Mouse (Mus musculus): ENCODE data around the gene Aldoart2. TPM values are rescaled to one million over a fixed set of nuclear protein-coding genes. Genes with fewer than 3 reads are reported as not detected.

Aldoart2 gene
- total and polyA plus RNA-seq, 2 experiments from 2014 or later: 0.10 to 0.16 TPM

GRCm38 (mm10) chr12:55599639-55600502 lies 34.8 kb downstream of the Aldoart2 start:
- no peak for TF ChIP-seq CTCF (IDR thresholded peaks at IDR 0.05; ENCODE audit: low read depth)
- H3K9me3 ChIP-seq (ENCODE audit: low read length): no peaks in the 10 kb centered on the region
- ATAC-seq: peak; percentile 70
- peak overlapping the region; percentile 78 for H3K4me2 ChIP-seq (ENCODE audit: low read depth, low read length)
- H3K27ac ChIP-seq: no peak overlapping the region
- H3K27me3 ChIP-seq (ENCODE audit: insufficient read depth, low read length): peaks cover 4% of the 10 kb centered on the region
- no peaks in the 10 kb centered on the region for H3K36me3 ChIP-seq (ENCODE audit: insufficient read depth, low read length)
- WGBS: under 1% methylated on average over 100 of the region's 109 CpGs
- H3K9ac ChIP-seq (replicated peaks; ENCODE audit: low read length): peak overlapping the region; percentile 49
- H3K4me1 ChIP-seq (ENCODE audit: insufficient read depth, low read length): peaks cover 5% of the 10 kb centered on the region; the same call in 1 of the 2 replicates
- DNase-seq (ENCODE audit: low spot score): peak; percentile 58
- H3K4me3 ChIP-seq (ENCODE audit: low read length): peak overlapping the region; percentile 51

DNA sequence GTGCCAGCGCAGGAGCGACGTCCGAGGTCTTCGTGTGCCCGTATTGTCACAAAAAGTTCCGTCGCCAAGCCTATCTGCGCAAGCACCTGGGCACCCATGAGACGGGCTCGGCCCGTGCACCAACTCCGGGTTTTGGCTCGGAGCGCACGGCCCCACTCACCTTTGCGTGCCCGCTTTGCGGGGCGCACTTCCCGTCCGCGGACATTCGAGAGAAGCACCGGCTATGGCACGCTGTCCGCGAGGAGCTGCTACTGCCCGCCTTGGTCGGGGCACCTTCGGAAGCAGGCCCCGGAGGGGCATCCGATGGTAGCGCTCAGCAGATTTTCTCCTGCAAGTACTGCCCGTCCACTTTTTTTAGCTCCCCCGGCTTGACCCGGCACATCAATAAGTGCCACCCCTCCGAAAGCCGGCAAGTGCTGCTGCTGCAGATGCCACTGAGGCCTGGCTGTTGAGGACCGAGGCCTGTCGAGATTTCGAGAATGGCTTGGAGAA lies 35.5 kb downstream of the Aldoart2 start:
- ATAC-seq: 0 out of 2 replicates have a peak, but pooled peaks have one; percentile 4
- 13% methylated on average over 42 of the region's 42 CpGs for WGBS
- Histone ChIP-seq H3K4me2 (ENCODE audit: low read depth, low read length) (peak overlapping the region; percentile 78), H3K9ac (replicated peaks; ENCODE audit: low read length) (no peak overlapping the region), H3K27ac (no peak overlapping the region), H3K36me3 (ENCODE audit: insufficient read depth, low read length) (no peaks in the 10 kb centered on the region), H3K4me3 (ENCODE audit: low read length) (peak overlapping the region; percentile 51), H3K4me1 (ENCODE audit: insufficient read depth, low read length) (peaks cover 5% of the 10 kb centered on the region; the same call in 1 of the 2 replicates), H3K27me3 (ENCODE audit: insufficient read depth, low read length) (peaks cover 4% of the 10 kb centered on the region), H3K9me3 (ENCODE audit: low read length) (no peaks in the 10 kb centered on the region)
- peak; percentile 3 for DNase-seq (ENCODE audit: low spot score)
- no peak for TF ChIP-seq CTCF (IDR thresholded peaks at IDR 0.05; ENCODE audit: low read depth)

DNA sequence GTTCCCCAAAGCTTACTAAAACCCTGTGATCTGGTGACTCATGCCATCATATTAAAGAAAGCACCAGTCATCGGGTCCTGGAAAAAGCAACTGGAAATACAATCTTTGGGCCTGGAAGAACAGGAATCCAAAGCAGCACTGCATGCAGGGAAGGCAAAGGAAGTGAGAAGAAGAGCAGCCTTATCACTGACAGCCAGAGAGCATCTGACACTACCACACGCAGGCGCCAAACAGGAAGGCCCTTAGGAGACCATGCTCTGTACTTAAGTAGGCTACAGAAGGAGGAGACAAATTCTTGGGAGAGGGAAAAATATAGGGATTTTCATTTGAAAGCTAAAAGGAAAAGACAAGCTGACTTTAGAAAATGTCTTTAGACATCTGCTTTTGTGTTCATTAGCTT lies 39.4 kb downstream of the Aldoart2 start:
- no peak for ATAC-seq
- Histone ChIP-seq H3K4me3 (ENCODE audit: low read length) (no peak overlapping the region), H3K27me3 (ENCODE audit: insufficient read depth, low read length) (no peaks in the 10 kb centered on the region; the same call in 1 of the 2 replicates), H3K4me1 (ENCODE audit: insufficient read depth, low read length) (peaks cover 5% of the 10 kb centered on the region; the same call in 1 of the 2 replicates), H3K9ac (replicated peaks; ENCODE audit: low read length) (no peak overlapping the region), H3K4me2 (ENCODE audit: low read depth, low read length) (no peak overlapping the region), H3K27ac (no peak overlapping the region), H3K9me3 (ENCODE audit: low read length) (no peaks in the 10 kb centered on the region), H3K36me3 (ENCODE audit: insufficient read depth, low read length) (no peaks in the 10 kb centered on the region)
- no peak for TF ChIP-seq CTCF (IDR thresholded peaks at IDR 0.05; ENCODE audit: low read depth)
- WGBS: 85% methylated on average over 3 of the region's 3 CpGs
- no peak for DNase-seq (ENCODE audit: low spot score)

DNA sequence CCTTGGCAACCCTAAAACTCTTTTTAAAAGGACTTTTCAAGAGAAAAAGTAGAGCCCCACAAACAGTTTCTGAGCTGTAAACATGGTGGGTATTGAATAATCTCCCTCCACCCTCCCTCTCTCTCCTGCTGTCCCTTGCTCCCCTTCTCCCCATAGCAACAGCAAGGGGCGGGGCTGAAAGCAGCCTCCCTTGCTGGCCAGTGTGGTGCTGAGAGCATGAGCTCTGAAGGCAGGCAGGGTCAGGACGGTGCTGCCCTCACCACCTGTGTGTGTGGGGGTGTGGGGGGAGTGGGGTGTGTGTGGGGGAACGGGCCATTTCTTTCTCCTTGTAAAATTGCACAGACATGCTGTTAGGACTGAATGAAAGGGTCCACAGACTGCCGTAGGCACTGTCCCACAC lies 42.9 kb downstream of the Aldoart2 start:
- no peak for ATAC-seq
- no peak for TF ChIP-seq CTCF (IDR thresholded peaks at IDR 0.05; ENCODE audit: low read depth)
- H3K4me2 ChIP-seq (ENCODE audit: low read depth, low read length): no peak overlapping the region
- no peak overlapping the region for H3K27ac ChIP-seq
- no peak overlapping the region for H3K9ac ChIP-seq (replicated peaks; ENCODE audit: low read length)
- no peak overlapping the region for H3K4me3 ChIP-seq (ENCODE audit: low read length)
- H3K4me1 ChIP-seq (ENCODE audit: insufficient read depth, low read length): no peaks in the 10 kb centered on the region
- DNase-seq (ENCODE audit: low spot score): peak; percentile 8
- H3K36me3 ChIP-seq (ENCODE audit: insufficient read depth, low read length): no peaks in the 10 kb centered on the region
- WGBS: 24% methylated on average over 4 of the region's 4 CpGs
- H3K9me3 ChIP-seq (ENCODE audit: low read length): no peaks in the 10 kb centered on the region
- no peaks in the 10 kb centered on the region for H3K27me3 ChIP-seq (ENCODE audit: insufficient read depth, low read length)

DNA sequence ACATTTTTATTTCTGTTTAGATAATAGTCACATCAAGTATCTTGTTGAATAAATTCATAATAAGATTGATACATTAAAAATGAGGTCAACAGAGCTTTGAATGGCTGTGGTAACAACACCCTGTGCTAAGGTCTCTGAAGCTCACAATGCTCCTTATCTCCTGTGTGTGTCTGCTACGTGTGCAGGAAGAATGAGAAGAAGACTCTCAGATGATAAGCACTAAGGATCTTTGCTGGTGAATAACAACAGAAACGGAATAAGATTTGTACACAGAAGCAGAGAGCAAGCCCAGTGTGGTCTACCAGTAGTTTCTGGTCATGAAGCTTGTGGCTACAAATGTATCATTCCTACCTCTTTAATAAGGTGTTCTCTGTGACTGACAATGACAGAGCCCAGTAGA lies 45.8 kb downstream of the Aldoart2 start:
- Histone ChIP-seq H3K4me1 (ENCODE audit: insufficient read depth, low read length) (no peaks in the 10 kb centered on the region), H3K4me2 (ENCODE audit: low read depth, low read length) (no peak overlapping the region), H3K4me3 (ENCODE audit: low read length) (no peak overlapping the region), H3K27ac (no peak overlapping the region), H3K9ac (replicated peaks; ENCODE audit: low read length) (no peak overlapping the region), H3K9me3 (ENCODE audit: low read length) (no peaks in the 10 kb centered on the region), H3K27me3 (ENCODE audit: insufficient read depth, low read length) (no peaks in the 10 kb centered on the region), H3K36me3 (ENCODE audit: insufficient read depth, low read length) (no peaks in the 10 kb centered on the region)
- no peak for TF ChIP-seq CTCF (IDR thresholded peaks at IDR 0.05; ENCODE audit: low read depth)
- DNase-seq (ENCODE audit: low spot score) (no peak), ATAC-seq (no peak)
- 79% methylated on average over 2 of the region's 2 CpGs for WGBS

Other genes starting within 250 kb of the Aldoart2 start
- 82.8 and 91.7 TPM in 2 replicates for gene Psma6, start 181.0 kb upstream of the Aldoart2 start, total RNA-seq (2014; rRNA removed)
- gene Psma6, start 181.0 kb upstream of the Aldoart2 start, polyA plus RNA-seq (2015; fragmentation: Nextera tagmentation; extraction: Ambion mirVana): 444 and 446 TPM in 2 replicates
- gene Nfkbia, start 72.6 kb upstream of the Aldoart2 start, total RNA-seq (2014; rRNA removed): 52.4 and 79.0 TPM in 2 replicates
- 81.5 and 86.6 TPM in 2 replicates for gene Nfkbia, start 72.6 kb upstream of the Aldoart2 start, polyA plus RNA-seq (2015; fragmentation: Nextera tagmentation; extraction: Ambion mirVana)
- 3.9 and 8.3 TPM in 2 replicates for gene Insm2, start 34.2 kb downstream of the Aldoart2 start, total RNA-seq (2014; rRNA removed)
- gene Insm2, start 34.2 kb downstream of the Aldoart2 start, polyA plus RNA-seq (2015; fragmentation: Nextera tagmentation; extraction: Ambion mirVana): 2.5 and 2.7 TPM in 2 replicates

All from hindbrain, postnatal 0 days (tissue).